ENCODE assay signal across 8 mouse cellular contexts in genomic region chr8:12477449-12478401, GRCm38 (mm10).
DNase-seq lines count a peak whose midpoint lies in the region; ATAC-seq and TF ChIP-seq lines count a peak whose summit lies in the region.

No protein-coding gene starts in this region.

- ATAC-seq in limb, embryonic 14.5 days (ENCODE audit: low FRiP score, low read depth), result no peak

- 16% methylated on average over 39 of the region's 39 CpGs for WGBS in cerebellum, adult 2 months
- 7% methylated on average over 39 of the region's 39 CpGs for WGBS in forebrain, embryonic 10.5 days
- WGBS in limb, embryonic 14.5 days, result 10% methylated on average over 39 of the region's 39 CpGs

- no peaks in the 10 kb centered on the region for H3K4me1 ChIP-seq in cerebellum, adult 2 months (ENCODE audit: control insufficient read depth, insufficient read depth, low read length)
- H3K4me1 ChIP-seq in E14TG2a.4 (replicated peaks; ENCODE audit: low read depth, low read length), result peaks cover 72% of the 10 kb centered on the region
- H3K4me1 ChIP-seq in forebrain, embryonic 10.5 days, result peaks cover 54% of the 10 kb centered on the region
- 0 out of 2 replicates have a peak, but pooled peaks cover 4% of the 10 kb centered on the region for H3K4me1 ChIP-seq in limb, embryonic 14.5 days (ENCODE audit: control insufficient read depth, insufficient read depth, low read length)

- TF ChIP-seq POLR2A in cerebellum, adult 2 months (IDR thresholded peaks at IDR 0.05; ENCODE audit: borderline replicate concordance, insufficient read depth, low read length), result no peak
- TF ChIP-seq POLR2A in limb, embryonic 14.5 days (IDR thresholded peaks at IDR 0.05; ENCODE audit: borderline replicate concordance, extremely low read depth, insufficient read depth, insufficient read length), result no peak

- peak overlapping the region; percentile 31 for H3K9ac ChIP-seq in limb, embryonic 14.5 days (ENCODE audit: low read depth, low read length, severe bottlenecking)

- H3K4me2 ChIP-seq in limb, embryonic 14.5 days (replicated peaks; ENCODE audit: low read depth, low read length, severe bottlenecking), result peak overlapping the region; percentile 48

- no peaks in the 10 kb centered on the region for H3K36me3 ChIP-seq in E14TG2a.4 (ENCODE audit: insufficient read depth, low read length)
- no peaks in the 10 kb centered on the region for H3K36me3 ChIP-seq in forebrain, embryonic 10.5 days (replicated peaks)
- no peaks in the 10 kb centered on the region for H3K36me3 ChIP-seq in limb, embryonic 14.5 days (ENCODE audit: control insufficient read depth, insufficient read depth, low read length)

- H3K9me3 ChIP-seq in E14TG2a.4 (ENCODE audit: low read length), result no peaks in the 10 kb centered on the region
- H3K9me3 ChIP-seq in forebrain, embryonic 10.5 days, result peaks cover 18% of the 10 kb centered on the region; the same call in 1 of the 2 replicates
- no peaks in the 10 kb centered on the region; the same call in 1 of the 2 replicates for H3K9me3 ChIP-seq in limb, embryonic 14.5 days (ENCODE audit: control insufficient read depth, low read length)

- no peak for DNase-seq in cerebellum, adult 2 months
- no peak for DNase-seq in cerebellum, adult 8-10 months
- peak; percentile 64 for DNase-seq in forebrain, embryonic 10.5 days (ENCODE audit: extremely low spot score, low spot score)
- DNase-seq in limb, embryonic 14.5 days (ENCODE audit: low spot score), result no peak
- no peak for DNase-seq in adipocyte (ENCODE audit: low spot score)
- DNase-seq in spleen, postnatal 4 days (ENCODE audit: low spot score in 2 of 2), result no peak
- DNase-seq in cerebellum, adult 9-11 months, result no peak

- H3K27ac ChIP-seq in cerebellum, adult 2 months (ENCODE audit: insufficient read depth, low read length), result no peak overlapping the region
- H3K27ac ChIP-seq in forebrain, embryonic 10.5 days, result peak overlapping the region; percentile 88
- no peak overlapping the region for H3K27ac ChIP-seq in limb, embryonic 14.5 days (replicated peaks; ENCODE audit: low read depth, low read length)

- peak overlapping the region; percentile 10 for H3K4me3 ChIP-seq in cerebellum, adult 2 months (replicated peaks; ENCODE audit: insufficient read depth, low read depth, low read length)
- peak overlapping the region; percentile 68 for H3K4me3 ChIP-seq in E14TG2a.4 (replicated peaks; ENCODE audit: low read length)
- H3K4me3 ChIP-seq in forebrain, embryonic 10.5 days, result peak overlapping the region; percentile 47
- H3K4me3 ChIP-seq in limb, embryonic 14.5 days (replicated peaks; ENCODE audit: low read length), result peak overlapping the region; percentile 26

- H3K27me3 ChIP-seq in cerebellum, adult 2 months (ENCODE audit: control insufficient read depth, insufficient read depth, low read length), result no peaks in the 10 kb centered on the region; the same call in 1 of the 2 replicates
- H3K27me3 ChIP-seq in E14TG2a.4 (ENCODE audit: insufficient read depth, low read length), result no peaks in the 10 kb centered on the region
- peaks cover 98% of the 10 kb centered on the region for H3K27me3 ChIP-seq in forebrain, embryonic 10.5 days (ENCODE audit: poor library complexity, severe bottlenecking)
- peaks cover 43% of the 10 kb centered on the region for H3K27me3 ChIP-seq in limb, embryonic 14.5 days (ENCODE audit: control insufficient read depth, insufficient read depth, low read length)

- TF ChIP-seq CTCF in cerebellum, adult 2 months (IDR thresholded peaks at IDR 0.05; ENCODE audit: borderline replicate concordance, insufficient read depth, low read depth, low read length), result no peak
- TF ChIP-seq CTCF in E14TG2a.4 (conservative IDR thresholded peaks at IDR 0.05; ENCODE audit: low read length), result no peak

Comparison
In these comparisons a context has a peak if more than half of its experiments do, and no peak if none do; other contexts are left out.
1. H3K4me3 ChIP-seq: peak in every context shown above with its lines; median percentile 68 in E14TG2a.4; 47 in forebrain, embryonic 10.5 days; 26 in limb, embryonic 14.5 days; 10 in cerebellum, adult 2 months.